Mouse (Mus musculus) brain, embryonic 14.5 days (tissue): ENCODE results near the gene Hspbap1.

Experiments used
- CTCF ChIP-seq: fragments of 200-500 bp; IDR thresholded peaks from 2 replicates; pipeline ENCODE4 v1.5.1; 2012; ENCODE audit warnings: inconsistent platforms, mild to moderate bottlenecking, moderate library complexity, borderline replicate concordance; ENCODE audit not compliant: insufficient read depth, insufficient read length; ENCODE audit errors: extremely low read depth
- POLR2A ChIP-seq: fragments of 200-500 bp; IDR thresholded peaks from 2 replicates; pipeline ENCODE4 v1.6.1; 2012; ENCODE audit warnings: mild to moderate bottlenecking, inconsistent platforms, borderline replicate concordance; ENCODE audit not compliant: poor library complexity, insufficient read depth, insufficient read length, severe bottlenecking; ENCODE audit errors: extremely low read depth

DNA sequence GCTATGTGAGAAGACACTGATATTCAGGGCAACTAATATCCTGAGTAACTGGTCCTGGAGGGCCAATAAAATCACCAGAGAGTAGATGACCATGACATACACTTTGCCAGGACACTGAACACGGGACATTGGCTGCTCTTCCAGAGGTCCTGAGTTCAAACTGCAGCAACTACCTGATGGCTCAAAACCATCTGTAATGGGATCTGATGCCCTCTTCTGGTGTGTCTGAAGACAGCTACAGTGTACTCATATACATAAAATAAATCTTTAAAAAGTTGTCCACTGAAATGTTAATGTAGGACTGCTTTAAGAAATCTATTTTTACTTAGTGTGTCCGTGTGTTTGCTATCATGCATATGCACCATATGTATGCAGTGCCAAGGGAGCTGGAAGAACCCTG, 43.6 kb upstream of the Hspbap1 start:
- no peak for TF ChIP-seq POLR2A
- TF ChIP-seq CTCF, result no peak
